Mouse (Mus musculus) right cerebral cortex, postnatal 4 days (tissue): ENCODE data around the gene Znhit3.

Source experiments
- DNase-seq: peaks from one replicate; pipeline ENCODE4 v3.0.0-alpha.2; 2022

Gene Znhit3

GRCm38 (mm10) chr11:84916053-84916702 lies at the start of gene Znhit3:
Gene Znhit3 (minus strand): TSS chr11:84916366.
- DNase-seq = peak; percentile 73

- no peak for DNase-seq
Measured at GRCm38 (mm10) chr11:84963556-84963955, 47.4 kb upstream of the Znhit3 start.

DNA sequence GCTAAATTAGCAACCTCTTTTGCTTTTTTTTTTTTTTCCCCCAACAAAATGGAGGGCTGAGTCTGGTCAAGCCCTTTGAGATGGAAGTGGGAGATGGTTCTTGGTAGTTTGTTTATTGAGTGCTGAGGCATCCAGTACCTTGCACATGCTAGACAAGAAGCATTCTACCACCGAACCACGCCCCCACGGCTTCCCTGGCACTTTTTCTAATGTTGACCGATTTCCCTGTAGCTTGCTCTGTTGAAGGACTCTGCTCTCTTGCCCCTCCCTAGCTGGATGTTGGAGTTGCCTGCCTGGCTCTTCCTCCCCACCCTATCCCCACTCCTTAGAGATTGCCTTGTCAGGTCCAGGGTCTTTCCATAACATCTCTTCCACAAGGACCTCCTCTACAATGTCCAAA lies 46.4 kb upstream of the Znhit3 start:
- DNase-seq = no peak

- no peak for DNase-seq
Measured at GRCm38 (mm10) chr11:84961571-84961970, 45.4 kb upstream of the Znhit3 start.

DNA sequence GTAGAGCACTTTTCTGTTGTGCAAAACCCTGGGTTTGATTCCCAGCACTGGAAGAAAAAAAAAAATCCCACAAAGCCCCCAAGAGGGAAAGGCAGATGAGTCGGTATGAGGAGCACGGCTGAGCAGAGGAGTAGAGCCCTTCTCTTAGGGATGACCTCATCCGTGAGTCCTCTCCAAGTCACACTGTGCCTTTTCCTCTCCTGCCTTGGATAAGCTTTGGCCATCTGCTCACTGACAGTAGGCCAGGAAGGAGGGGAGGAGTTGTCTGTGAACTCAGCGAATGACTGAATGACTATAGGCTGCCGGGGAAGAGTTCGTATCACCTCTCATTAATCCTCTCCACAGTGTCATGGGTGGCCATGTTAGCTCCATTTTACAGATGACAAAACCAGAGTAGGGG lies 44.6 kb upstream of the Znhit3 start:
- DNase-seq = no peak

GRCm38 (mm10) chr11:84960291-84960690 lies 44.1 kb upstream of the Znhit3 start:
- no peak for DNase-seq

DNA sequence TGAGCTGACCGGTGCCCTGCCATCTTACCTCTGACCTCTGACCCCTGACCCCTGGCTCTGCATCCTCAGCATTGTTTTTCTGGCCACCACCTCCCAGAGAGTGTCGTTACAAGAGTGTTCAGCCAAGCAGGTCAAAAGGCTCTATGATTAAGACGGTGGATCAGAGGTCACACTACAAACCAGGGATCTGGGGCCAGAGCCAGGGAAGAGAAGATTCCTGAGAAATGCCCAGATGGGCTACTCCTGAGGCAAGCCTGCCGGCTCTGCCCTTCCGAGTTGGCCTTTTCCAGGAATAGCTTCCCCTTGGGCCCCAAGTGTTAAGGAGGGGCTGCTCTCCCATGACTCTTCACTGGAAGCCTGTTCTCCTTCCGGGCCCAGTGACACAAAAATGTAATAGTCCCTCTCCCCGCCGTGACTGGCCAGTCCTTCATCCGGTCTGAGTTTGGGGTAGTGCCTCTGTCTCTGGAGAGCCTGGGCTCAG lies 43.6 kb upstream of the Znhit3 start:
- DNase-seq = no peak

DNA sequence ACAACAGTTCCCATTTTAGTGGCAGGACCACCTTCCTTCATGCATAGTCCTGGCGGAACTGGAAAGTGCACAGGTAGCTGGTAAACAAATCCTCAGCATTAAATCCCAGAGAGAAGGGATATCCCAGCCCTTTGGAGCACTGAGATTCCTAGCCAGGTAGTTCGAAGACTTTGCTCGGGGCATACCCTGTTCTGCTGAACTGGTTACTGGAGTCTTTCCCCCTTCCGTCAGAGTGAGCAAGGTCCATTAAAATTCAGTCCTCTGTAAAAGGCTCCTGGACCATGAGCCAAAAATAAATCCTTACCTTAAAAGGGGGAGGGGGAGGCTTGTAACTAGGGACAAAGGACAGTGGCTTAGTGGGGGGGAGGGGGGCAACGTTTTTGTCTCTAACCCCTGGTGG lies 43.0 kb upstream of the Znhit3 start:
- DNase-seq = no peak

GRCm38 (mm10) chr11:84958271-84958630 lies 42.1 kb upstream of the Znhit3 start:
- DNase-seq = no peak

DNA sequence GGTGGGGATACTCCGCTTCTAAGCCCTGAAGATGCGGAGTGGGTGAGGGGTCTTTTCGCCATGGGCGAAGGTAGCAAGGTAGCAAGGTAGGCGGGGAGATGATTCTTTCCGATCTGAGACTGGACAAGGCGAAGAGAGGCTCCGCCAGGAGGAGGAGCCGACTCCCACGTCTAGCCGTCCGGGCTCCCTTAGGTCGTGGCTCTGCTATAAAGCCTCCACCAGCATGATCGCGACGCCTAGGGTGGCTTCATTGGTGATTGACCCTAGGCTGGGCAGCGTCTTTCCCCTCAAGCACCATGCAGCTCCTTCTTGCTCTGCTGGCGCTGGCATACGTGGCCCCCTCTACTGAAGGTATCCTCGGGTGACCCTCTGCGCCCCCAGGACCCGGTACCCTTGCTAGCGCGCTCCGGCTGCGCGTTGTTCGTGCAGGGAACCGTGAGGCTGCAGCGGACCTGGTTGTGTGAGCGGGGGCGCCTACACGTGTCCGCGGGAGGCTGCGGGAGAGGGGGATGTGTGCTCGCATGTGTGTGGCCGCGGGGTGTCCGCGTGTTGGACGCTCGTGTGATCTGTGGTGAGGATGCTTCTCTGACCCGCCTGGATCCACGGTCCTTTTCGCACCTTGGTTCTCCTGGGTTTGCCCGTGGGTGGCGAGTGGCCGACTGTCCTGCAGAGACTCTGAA lies 41.6 kb upstream of the Znhit3 start, which contains the start of gene Car4:
Car4 (plus strand) TSS at position 196 of the 680 bp plus-strand sequence.
- no peak for DNase-seq

GRCm38 (mm10) chr11:84957171-84957570 lies 41.0 kb upstream of the Znhit3 start:
- DNase-seq = no peak

GRCm38 (mm10) chr11:84956400-84956799 lies 40.2 kb upstream of the Znhit3 start:
- no peak for DNase-seq

GRCm38 (mm10) chr11:84952611-84953010 lies 36.4 kb upstream of the Znhit3 start:
- no peak for DNase-seq

GRCm38 (mm10) chr11:84948526-84948925 lies 32.4 kb upstream of the Znhit3 start:
- DNase-seq = no peak

- DNase-seq = no peak
Measured at GRCm38 (mm10) chr11:84948114-84948513, 31.9 kb upstream of the Znhit3 start.

GRCm38 (mm10) chr11:84947206-84947605 lies 31.0 kb upstream of the Znhit3 start:
- no peak for DNase-seq

DNA sequence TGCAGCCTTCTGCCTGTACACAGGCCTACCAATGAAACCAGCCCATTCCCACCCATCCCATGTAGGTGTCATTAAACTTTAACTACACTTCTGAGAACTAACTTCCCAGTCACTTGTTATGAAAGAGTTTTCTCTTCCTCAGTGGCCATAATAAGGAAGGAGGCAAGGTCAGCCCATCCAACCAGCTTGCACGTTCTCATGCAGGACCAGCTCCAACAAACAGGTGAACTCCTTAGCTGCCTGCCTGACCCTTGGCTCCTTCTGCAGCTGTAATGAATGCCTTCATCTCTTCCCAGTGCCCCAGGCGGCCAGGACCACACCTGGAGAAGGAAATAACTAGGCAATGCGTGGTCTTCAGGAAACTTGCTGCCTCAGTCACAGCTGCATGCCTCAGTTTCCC lies 29.7 kb upstream of the Znhit3 start:
- no peak for DNase-seq

GRCm38 (mm10) chr11:84944639-84945435 lies 28.7 kb upstream of the Znhit3 start:
- DNase-seq = no peak

- DNase-seq = peak; percentile 46
Measured at GRCm38 (mm10) chr11:84943948-84944347, 27.8 kb upstream of the Znhit3 start.

- DNase-seq = no peak
Measured at GRCm38 (mm10) chr11:84940140-84940539, 24.0 kb upstream of the Znhit3 start.

- DNase-seq = peak; percentile 49
Measured at GRCm38 (mm10) chr11:84939508-84940053, 23.4 kb upstream of the Znhit3 start.

- DNase-seq = no peak
Measured at GRCm38 (mm10) chr11:84932261-84932660, 16.1 kb upstream of the Znhit3 start.

- no peak for DNase-seq
Measured at GRCm38 (mm10) chr11:84920981-84921380, 4.8 kb upstream of the Znhit3 start.
